Mouse (Mus musculus): ENCODE results near the gene Lrch1.

Lrch1 gene

GRCm38 (mm10) chr14:74946751-74947375 is 813 bp downstream of the Lrch1 start:
- DNase-seq (ENCODE audit: low read depth), result peak; percentile 80

GRCm38 (mm10) chr14:74946321-74946750 is 1.3 kb downstream of the Lrch1 start:
- no peak for DNase-seq (ENCODE audit: low read depth)

GRCm38 (mm10) chr14:74945266-74946215 is 2.1 kb downstream of the Lrch1 start:
- peak; percentile 17 for DNase-seq (ENCODE audit: low read depth)

GRCm38 (mm10) chr14:74944128-74944755 is 3.4 kb downstream of the Lrch1 start:
- DNase-seq (ENCODE audit: low read depth), result no peak

- no peak for DNase-seq (ENCODE audit: low read depth)
Measured at GRCm38 (mm10) chr14:74943581-74944117, 4.0 kb downstream of the Lrch1 start.

- DNase-seq (ENCODE audit: low read depth), result no peak
Measured at GRCm38 (mm10) chr14:74943024-74943423, 4.7 kb downstream of the Lrch1 start.

- no peak for DNase-seq (ENCODE audit: low read depth)
Measured at GRCm38 (mm10) chr14:74941591-74941990, 6.1 kb downstream of the Lrch1 start.

- DNase-seq (ENCODE audit: low read depth), result no peak
Measured at GRCm38 (mm10) chr14:74940741-74941140, 6.9 kb downstream of the Lrch1 start.

- no peak for DNase-seq (ENCODE audit: low read depth)
Measured at GRCm38 (mm10) chr14:74939355-74939754, 8.3 kb downstream of the Lrch1 start.

GRCm38 (mm10) chr14:74938896-74939295 is 8.8 kb downstream of the Lrch1 start:
- peak; percentile 22 for DNase-seq (ENCODE audit: low read depth)

GRCm38 (mm10) chr14:74936557-74937261 is 11.0 kb downstream of the Lrch1 start:
- DNase-seq (ENCODE audit: low read depth), result no peak

GRCm38 (mm10) chr14:74935111-74935510 is 12.6 kb downstream of the Lrch1 start:
- DNase-seq (ENCODE audit: low read depth), result no peak

- no peak for DNase-seq (ENCODE audit: low read depth)
Measured at GRCm38 (mm10) chr14:74933960-74934710, 13.5 kb downstream of the Lrch1 start.

GRCm38 (mm10) chr14:74929739-74930138 is 17.9 kb downstream of the Lrch1 start:
- no peak for DNase-seq (ENCODE audit: low read depth)

GRCm38 (mm10) chr14:74928809-74929432 is 18.8 kb downstream of the Lrch1 start:
- DNase-seq (ENCODE audit: low read depth), result no peak

GRCm38 (mm10) chr14:74926899-74927571 is 20.6 kb downstream of the Lrch1 start:
- no peak for DNase-seq (ENCODE audit: low read depth)

- peak; percentile 32 for DNase-seq (ENCODE audit: low read depth)
Measured at GRCm38 (mm10) chr14:74925951-74926517, 21.6 kb downstream of the Lrch1 start.

- DNase-seq (ENCODE audit: low read depth), result no peak
Measured at GRCm38 (mm10) chr14:74924521-74924920, 23.2 kb downstream of the Lrch1 start.

- no peak for DNase-seq (ENCODE audit: low read depth)
Measured at GRCm38 (mm10) chr14:74924031-74924430, 23.6 kb downstream of the Lrch1 start.
